Mouse (Mus musculus): ENCODE data around the gene Fbxl7. TPM values are rescaled to one million over a fixed set of nuclear protein-coding genes. Genes with fewer than 3 reads are reported as not detected.
A peak's percentile ranks its signal among the peaks of the same experiment; 100 is the strongest.

The Fbxl7 gene
- 1 to 10 TPM; 1.5 to 2.1 TPM for total RNA-seq (2021)
- long read RNA-seq, experiment 1, partial matches to known transcripts: 0 of 2 reads
- long read RNA-seq, experiment 1, other reads (novel, unspliced or antisense): 2 of 2 reads
- long read RNA-seq, experiment 2: 0 reads

DNA sequence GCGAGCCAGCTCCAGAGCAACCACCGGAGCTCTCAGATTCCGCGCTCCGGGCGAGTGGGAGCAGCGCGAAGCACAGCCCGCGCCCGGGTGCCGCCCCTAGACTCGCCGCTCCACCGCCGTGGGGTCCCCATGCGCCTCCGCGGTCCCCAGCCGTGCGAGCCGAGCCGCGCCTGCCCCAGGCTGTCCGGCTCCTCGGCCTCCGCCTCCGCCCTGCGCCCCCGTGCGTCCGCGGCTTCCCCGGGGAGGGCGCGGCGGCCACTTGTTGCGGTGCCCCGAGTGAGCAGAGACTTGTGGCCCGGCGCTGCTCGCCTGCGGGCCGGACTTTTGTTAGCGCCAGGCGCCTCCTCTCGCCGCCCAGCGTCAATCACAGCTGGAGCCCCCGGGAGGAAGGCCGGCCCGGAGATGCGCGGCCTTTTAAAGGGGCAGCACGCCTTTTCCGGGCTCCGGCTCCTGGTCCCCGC, at the start of gene Fbxl7:
Gene Fbxl7, minus strand, starts transcription at position 330 of the 461 bp plus-strand sequence.
- peak; percentile 34 to 58 for DNase-seq (ENCODE audit: low spot score in 2 of 2)

DNA sequence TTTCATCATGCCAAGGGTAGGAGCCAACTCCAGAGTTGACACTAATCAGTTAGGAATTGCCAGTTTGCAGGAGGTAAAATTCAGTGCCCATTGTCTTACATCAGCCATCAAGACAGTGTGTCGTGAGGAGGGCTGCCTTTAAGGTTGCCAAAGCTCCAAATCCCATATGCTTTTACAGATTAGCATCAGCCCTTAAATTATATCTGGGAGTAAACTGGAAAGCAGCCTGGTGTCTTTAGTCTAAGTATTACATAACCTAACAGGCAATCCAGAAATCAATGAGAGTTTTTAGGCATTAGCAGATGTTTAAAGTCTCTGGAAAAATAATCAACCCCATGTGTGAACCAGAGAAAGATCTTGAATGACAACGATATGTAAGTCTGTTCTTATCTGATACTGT, 26.6 kb upstream of the Fbxl7 start:
- no peak for DNase-seq (ENCODE audit: low spot score in 2 of 2)

DNA sequence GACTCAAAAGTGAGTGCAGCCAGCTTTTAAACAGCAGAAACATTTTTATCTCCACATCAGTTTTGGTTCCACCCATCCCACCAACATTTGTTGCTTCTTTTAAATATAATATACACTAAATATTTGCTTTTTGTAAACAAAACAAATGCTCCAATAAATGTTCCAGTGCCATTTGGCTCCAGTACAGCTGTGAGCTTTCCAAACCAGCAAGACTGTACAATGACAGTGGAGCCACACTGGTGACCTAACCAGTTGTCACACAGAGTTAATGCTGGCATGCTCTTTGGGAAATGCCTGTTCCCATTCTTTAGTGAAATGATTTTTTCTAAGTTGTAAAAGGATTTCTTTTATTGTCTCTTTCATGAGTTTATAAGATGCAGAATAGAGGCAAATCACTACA, 18.0 kb upstream of the Fbxl7 start:
- no peak for DNase-seq (ENCODE audit: low spot score in 2 of 2)

DNA sequence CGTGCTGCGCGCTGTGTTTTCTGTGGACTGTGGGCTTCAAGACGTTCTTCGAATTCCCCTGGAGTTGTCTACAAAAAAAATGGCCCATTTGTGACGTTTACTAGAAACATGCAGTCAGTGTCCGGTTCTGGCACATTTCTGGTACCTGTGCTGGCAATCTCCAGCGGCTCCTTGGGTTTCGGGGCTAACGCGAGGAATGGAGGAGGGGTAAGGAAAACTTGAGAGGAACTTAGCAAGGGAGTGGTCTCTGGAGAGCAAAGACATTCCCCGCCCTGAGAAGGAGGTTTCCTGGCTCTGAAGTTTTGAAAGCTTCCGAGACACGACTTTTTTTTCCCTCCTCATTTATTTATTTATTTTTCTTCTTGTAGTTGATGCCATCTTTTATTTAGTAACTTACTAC, 381 bp upstream of the Fbxl7 start:
- DNase-seq (ENCODE audit: low spot score in 2 of 2): no peak

DNA sequence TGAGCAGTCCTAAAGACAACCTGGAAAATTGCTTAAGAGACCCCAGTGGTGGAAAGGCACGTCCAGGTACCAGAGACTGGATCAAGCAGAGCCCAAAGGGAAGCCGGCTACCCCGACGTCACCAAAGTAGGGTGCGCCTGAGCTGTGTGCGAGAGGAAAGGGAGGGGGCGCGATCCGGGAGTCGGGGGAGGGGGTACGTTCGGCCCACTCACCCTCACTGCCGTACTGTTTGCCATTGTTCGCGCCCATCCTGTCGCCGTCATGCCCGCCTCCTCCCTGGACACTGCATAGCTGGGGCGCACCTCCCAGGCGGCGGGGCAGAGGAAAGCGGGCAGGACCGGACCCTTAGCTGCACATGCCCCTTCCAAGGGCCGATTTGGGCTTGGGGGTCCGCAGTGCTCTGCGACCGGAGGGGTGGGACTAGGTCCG, 565 bp downstream of the Fbxl7 start:
- DNase-seq (ENCODE audit: low spot score in 2 of 2): peak in 1 of 2 experiments; percentile 4

DNA sequence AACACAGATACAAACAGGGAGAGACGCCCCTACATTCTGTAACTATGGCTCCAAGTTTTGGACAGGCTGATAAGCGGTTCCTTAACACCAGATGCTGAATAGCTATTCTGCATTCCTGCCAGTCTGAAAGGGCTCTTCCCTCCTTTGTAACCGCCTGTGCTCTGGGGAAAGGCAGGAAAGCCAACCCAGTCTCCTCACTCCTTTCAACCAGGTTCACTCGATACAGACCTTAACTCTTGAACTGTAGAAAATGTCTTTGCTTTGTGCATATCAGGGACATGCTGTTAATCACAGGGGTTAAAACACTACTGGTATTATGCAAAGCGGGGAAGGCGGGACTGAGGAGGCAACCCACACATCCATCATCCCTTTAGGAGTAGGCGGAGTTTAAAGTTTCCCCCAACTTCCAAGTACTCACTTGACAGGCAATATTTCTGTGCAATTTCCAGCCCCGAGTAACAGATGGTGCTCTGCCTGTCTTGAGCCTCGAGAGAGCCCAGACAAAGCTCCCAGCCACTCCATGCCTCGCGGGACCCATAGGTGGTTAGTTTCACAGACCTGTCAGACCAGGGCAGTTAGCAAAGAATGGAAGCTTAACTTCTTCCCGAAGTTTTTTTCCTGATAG, 1.2 kb downstream of the Fbxl7 start:
- peak in 1 of 2 experiments; percentile 10 for DNase-seq (ENCODE audit: low spot score in 2 of 2)

DNA sequence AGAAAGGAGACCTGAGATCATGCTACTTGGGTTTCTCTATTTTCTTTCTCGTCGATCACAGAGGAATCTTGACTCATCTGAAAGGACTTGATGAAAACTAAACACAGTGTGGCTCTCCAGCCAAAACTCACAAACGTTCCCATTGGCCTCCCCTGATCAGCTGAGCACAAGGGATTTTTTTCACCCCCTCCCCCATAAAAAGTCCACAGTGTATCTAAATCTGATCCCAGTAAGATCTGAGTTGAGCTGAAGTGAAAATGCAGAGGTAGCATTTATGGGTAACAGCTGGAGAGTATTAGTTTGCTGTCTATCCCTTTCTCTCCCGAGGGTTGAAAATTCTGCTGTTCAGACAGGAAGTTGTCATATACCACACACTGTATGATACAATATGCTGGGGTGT, 2.2 kb downstream of the Fbxl7 start:
- no peak for DNase-seq (ENCODE audit: low spot score in 2 of 2)

DNA sequence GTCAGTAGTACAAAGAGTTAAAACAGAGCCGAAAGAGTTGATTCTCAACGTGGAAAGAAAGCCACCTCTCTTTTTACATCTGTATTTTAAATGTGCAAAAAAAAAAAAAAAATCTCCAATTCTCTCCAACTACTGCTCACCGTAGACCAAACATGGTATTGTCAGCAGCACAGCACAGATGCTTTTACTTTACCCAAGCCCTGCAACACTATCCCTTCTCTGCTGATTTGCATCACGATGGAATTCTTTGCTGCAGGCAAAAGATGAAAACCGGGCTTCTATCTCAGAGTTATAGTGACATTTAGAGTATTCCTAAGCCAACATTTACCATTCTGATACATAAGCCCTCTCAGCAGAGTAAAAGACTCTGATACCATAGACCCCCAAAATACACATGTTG, 5.4 kb downstream of the Fbxl7 start:
- no peak for DNase-seq (ENCODE audit: low spot score in 2 of 2)

DNA sequence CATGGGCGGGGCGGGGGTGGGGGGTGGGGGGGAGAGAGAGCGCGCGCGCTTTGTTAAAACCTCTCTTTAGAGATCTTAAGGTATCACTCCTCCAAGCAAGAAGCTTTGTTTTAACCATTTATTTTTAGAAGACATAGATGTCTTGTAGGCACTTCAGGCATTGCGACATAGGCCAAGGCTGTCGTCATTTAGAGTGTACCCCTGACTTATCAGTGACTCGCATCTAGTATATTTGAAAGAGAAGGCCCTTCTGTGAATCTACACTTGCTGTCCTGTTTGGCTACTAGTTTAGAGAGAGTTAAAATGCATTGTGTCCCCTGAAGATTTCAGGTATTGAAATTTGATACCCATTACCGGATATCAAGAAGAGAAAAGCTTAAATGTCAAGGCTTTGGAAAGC, 7.2 kb downstream of the Fbxl7 start:
- DNase-seq (ENCODE audit: low spot score in 2 of 2): no peak

DNA sequence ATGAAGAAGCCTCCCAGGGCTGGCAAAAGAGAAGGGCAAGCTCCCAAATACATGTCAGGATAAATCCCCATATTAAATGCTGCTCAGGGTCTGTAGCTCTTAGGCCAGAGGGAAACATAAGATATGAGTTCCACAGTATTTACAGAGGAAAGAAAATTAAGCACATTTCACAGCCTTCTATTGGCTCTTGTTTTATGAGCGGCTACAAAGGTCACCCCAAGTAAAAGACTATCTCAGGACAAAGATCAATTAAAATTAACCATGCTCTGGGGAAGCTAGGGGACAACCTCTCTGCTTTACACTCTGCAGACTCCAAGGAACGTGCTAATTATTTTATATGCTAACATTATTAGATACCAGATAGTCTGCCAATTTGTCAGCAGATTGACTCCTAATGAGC, 9.4 kb downstream of the Fbxl7 start:
- DNase-seq (ENCODE audit: low spot score in 2 of 2): no peak

DNA sequence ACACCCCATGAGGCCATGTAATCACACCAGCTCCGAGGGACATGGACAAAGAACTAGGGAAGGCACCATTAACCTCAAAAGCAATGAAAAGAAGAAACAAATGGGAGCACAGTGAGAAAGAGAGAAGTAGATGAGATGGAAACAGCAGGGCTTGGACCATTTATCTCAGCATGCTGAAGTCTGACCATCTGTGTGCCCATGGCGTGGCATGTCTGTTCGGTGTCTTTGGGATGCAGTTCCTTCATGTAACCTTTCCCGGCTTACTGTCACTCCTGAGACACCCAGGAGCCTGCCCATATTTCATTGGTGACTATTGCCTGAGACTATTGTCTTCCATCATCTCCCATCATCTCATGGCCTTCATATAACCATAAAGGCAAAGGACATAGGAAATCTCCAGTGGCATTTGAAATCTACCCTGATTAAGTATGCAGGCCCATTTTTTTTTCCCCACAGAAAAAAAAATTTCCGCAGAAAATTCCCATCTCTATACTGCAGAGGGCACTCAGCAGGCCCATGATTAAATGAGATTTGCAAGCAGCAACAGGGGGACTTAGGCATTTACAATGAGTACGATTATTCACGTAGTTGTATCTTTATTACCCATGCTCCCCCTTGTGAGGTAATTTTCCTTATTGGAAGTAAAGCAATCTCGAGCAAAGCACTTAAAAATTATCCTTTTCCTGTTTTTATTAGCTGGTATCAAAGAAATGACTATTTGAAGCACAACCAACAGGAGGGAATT, 15.0 kb downstream of the Fbxl7 start:
- no peak for DNase-seq (ENCODE audit: low spot score in 2 of 2)

DNA sequence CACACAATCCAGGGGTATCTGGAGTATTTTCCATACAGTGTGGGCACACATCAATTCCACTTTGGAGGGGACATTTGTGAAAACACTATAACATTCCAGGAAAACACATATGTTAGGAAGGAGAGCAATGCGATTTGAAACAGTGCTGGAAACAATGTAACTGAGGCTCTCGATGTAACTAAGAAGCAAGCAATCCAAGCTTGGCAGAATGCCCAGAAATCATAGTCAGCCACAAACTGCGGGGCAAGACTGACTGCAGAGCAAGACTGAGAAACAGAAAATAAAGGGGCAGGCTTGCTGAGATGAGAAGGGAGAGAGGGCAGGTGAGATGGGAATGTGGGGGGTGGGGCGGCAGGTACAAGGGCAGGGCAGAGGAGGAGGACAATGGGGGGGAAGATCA, 19.7 kb downstream of the Fbxl7 start:
- DNase-seq (ENCODE audit: low spot score in 2 of 2): peak; percentile 70 to 76

DNA sequence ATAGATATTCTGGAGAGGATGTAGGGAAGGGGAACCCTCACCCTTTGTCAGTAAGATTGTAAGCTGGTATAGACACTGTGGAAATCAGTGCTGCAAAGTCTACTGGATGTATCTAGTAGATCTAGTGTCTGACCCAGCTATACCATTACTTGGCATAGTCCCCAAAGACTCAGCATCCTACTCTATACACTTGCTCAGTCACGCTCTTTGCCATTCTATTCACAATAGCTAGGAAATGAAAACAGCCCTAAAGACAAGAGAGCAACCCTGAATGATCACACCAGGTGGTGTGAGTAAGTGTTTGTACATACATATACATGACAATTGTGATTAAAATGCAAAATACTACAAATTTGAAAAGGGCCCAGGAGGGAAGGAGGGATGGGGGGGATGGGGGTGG, 23.1 kb downstream of the Fbxl7 start:
- DNase-seq (ENCODE audit: low spot score in 2 of 2): no peak

DNA sequence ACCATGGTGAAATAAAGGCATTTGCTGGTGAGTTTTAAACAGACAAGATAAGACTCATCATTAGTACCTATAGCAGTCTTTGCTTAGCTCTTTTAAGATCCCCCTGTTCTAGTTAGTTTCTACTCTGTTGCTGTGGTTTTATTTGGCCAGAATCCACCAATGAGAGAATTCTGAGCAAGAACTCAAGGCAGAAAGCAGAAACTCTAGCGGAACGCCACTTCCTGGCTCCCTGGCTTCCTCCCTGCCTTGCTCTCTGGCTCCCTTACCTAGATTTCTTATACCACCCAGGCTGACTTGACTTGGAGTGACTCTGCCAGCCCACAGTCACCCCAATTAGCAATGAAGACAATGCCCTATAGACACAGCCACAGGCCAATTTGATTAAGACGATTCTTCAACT, 26.2 kb downstream of the Fbxl7 start:
- no peak for DNase-seq (ENCODE audit: low spot score in 2 of 2)

DNA sequence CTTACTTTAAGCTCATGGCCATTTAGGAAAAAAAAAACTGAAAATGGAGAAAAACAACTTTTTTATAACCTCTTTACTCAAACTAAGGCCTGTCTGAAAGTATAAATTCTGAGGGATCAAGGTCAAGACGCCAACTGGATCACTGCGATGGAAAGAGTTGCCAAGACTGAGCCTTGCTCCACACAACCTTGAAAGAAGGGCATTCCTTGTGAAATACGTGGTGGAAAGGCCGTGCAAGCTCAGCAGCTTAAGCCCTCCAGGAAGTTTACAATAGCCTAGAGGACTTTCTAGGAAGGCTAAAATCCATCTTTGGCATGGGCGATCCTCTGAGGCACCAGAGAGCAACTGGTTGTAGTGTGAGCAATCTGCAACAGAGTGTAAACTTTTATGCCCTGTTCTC, 27.9 kb downstream of the Fbxl7 start:
- DNase-seq (ENCODE audit: low spot score in 2 of 2): no peak

DNA sequence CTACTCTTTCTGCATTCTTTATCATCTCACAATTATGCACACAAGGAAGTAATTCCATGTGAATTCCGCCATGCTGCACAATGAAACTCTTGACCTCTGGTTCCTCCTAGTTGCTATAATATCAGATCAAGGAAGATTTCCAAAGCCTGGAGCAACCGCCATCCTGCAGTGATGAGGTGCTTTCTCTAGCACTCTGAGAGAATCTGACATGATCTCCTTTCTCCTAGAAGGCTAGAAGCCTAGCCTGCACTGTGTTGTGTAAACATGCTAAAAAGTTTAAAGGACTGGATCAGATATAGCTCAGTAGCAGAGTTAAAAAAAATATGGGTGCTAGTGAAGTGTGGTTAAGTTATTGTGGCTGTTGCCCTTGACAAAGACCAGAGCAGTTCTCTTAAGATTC, 33.2 kb downstream of the Fbxl7 start:
- no peak for DNase-seq (ENCODE audit: low spot score in 2 of 2)

DNA sequence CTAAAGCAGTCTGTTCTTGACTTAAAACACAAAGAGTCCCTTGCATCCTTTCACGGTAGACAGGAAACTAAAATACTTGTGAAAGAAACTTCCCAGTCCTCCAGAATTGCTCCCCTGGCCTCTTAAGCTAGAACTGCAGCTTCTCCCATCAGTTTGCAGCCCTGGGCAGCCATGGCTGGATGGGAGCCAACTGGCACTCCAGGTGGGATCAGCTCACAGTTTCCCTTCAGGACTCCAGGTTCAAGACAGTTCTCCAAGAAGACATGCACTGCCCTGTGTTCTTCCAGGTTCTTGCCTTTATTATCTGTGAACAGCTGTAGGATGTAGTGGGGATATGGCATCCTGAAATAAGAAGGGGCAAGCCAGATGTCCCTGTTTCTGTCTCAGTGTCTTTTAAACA, 45.8 kb downstream of the Fbxl7 start:
- DNase-seq (ENCODE audit: low spot score in 2 of 2): no peak

DNA sequence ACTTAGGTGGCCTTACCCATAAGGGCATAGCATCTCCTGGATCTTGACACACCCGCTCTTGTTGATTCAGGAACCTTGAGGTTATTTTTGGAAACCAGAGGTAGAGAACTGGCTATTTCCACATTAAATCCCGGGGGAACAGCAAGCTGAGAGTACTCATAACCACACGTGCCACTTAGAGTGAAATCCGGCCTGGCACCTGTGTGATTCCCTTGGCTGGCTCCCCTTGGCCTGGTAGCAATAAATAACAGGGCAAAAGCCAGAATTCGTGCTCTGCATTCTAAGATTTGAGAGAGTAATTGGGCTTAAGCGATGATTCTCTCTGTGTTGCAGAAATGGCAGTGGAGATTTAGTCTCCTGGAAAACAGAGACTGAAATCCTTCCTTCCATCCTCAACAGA, 53.2 kb downstream of the Fbxl7 start:
- no peak for DNase-seq (ENCODE audit: low spot score in 2 of 2)

DNA sequence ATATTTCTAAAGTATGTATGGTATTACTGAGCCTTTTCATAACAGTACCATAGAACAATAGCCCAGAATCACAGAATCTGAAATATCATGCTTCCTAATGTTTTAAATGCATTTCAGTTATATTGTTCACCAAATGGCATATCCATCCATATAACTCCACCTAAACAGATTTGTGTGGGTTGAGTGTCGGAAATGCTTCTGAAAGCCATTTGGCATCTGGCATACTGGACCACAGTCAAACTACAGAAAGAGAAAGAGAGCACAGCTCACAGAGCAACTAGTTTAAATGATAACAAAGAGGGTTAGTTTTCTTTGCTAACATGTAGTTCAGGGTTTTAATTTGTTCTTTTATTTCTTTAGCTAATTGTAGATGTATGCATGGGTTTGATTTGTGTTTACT, 57.0 kb downstream of the Fbxl7 start:
- DNase-seq (ENCODE audit: low spot score in 2 of 2): peak in 1 of 2 experiments; percentile 9

DNA sequence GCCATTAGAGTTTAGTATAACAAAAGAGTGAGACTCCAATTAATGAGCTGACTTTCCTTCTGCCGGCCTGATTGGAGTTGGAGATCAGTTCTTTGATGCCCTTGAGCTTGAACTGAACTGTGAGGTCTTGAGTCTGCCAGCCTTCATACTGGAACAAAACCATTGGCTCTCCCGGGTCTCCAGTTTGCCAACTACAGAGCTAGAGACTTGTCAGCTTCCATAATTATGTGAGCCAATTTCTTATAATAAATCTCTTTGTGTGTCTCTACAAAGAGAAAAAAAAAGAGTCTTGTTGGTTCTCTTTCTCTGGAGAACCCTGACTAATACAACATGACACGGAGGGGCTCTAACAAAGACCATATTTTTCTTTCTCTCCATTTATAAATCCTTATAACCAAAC, 58.2 kb downstream of the Fbxl7 start:
- no peak for DNase-seq (ENCODE audit: low spot score in 2 of 2)

DNA sequence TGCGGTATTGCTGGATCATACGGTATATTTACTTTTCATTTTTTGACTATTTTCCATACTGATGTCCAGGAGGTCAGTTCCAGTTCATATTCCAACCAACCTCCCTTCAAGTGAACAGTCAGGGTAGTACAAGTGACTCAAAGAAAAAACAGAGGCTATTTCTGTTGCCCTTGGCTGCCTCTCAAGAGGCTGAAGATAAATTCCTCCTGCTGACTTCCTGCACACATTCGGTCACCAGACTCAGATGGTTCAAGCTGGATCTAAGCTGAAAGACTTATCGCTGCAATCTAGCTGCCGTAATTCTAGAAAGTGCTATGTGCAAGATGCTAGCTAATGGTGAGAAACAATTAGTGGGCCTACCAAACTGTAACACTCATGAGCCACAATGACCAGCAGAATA, 61.0 kb downstream of the Fbxl7 start:
- no peak for DNase-seq (ENCODE audit: low spot score in 2 of 2)

DNA sequence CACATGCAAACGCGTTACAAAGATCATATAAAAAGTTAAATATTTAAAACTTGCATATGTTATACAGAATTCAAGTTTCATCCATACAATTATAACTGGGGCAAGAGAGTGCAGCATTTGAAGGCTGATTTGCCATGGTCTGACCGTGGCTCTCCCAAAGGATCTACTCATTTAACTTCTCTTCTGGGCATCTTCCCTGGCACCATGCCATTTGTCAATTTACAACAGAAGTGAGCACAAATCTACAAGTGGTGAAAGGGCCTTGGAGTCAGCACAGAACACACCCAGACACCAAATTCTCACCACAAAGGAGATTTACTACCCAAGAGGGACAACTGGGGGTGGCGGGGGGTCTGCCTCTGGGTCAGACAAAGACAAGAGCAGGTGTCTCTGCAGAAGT, 64.2 kb downstream of the Fbxl7 start:
- no peak for DNase-seq (ENCODE audit: low spot score in 2 of 2)

DNA sequence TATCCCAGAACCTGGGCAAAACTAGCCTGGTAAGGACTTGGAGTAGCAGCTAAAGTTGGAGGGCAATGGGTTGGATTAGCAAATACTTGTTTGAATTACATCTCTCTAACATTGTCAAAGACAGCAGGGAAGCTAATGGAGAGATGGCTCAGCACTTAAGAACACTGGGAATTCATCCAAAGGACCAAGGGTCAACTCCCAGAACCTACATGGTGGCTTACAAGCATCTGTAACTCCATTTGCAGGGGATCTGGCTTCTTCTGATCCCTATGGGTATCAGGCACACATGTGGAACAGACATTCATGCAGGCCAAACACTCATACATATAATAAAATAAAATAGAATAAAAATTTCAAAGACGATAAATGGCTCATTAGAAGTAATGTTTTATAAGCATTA, 78.4 kb downstream of the Fbxl7 start:
- no peak for DNase-seq (ENCODE audit: low spot score in 2 of 2)

Data from left cerebral cortex, adult 18-20 months (tissue).